ENCODE assay signal across 21 mouse cellular contexts in the genomic region with DNA sequence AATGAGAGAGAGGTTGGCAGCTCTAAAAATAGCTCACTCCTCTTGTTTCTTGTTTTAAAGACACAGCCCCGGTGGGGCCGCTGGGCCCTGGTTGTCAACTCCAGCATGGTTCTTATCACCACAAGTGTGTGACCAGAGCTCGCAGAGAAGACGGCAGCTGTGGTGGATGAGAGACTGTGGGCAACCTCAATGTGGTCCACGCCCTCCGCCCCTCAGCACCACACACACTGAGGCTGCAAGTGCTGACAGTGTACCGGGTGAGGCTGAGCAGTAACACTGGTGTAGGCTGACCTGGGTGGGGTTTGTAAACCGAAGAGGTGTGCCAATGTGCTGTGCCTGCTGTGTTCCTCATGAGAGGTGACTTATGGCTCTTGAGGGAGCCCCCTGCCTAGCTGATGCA.
DNase-seq lines count a peak whose midpoint lies in the region; ATAC-seq and TF ChIP-seq lines count a peak whose summit lies in the region.
"Had no signal": no experiment of that assay in that cellular context is flagged by ENCODE, and none has a peak within 500 bp of the region (broad histone marks: within the 10 kb centered on the region; RNA-seq: fewer than 3 reads in every experiment).

No protein-coding gene starts in this region.

- DNase-seq in embryonic facial prominence, embryonic 14.5 days (ENCODE audit: low spot score): peak; percentile 36
- DNase-seq in embryonic facial prominence, embryonic 10.5 days (ENCODE audit: low spot score): no peak
- DNase-seq in heart, postnatal 36 days: no peak
- no peak for DNase-seq in hindbrain, embryonic 10.5 days (ENCODE audit: low spot score)
- no peak for DNase-seq in stomach, postnatal 0 days (ENCODE audit: low spot score)
- DNase-seq: adrenal gland, postnatal 14 days; cerebellum, adult 2 months; embryo, embryonic 11 days; kidney, adult 2 months; layer of hippocampus, adult 9-11 months; lung, embryonic 14.5 days; right cerebral cortex, postnatal 14 days; thymus, postnatal 36 days had no signal

- WGBS in embryonic facial prominence, embryonic 14.5 days: 59% methylated on average over 8 of the region's 8 CpGs
- 79% methylated on average over 8 of the region's 8 CpGs for WGBS in embryonic facial prominence, embryonic 10.5 days
- WGBS in heart, embryonic 12.5 days: 20% methylated on average over 8 of the region's 8 CpGs
- 83% methylated on average over 8 of the region's 8 CpGs for WGBS in hindbrain, embryonic 10.5 days
- 82% methylated on average over 8 of the region's 8 CpGs for WGBS in hindbrain, embryonic 13.5 days
- 56% methylated on average over 8 of the region's 8 CpGs for WGBS in stomach, embryonic 15.5 days
- 52% methylated on average over 8 of the region's 8 CpGs for WGBS in stomach, postnatal 0 days

- ATAC-seq in embryonic facial prominence, embryonic 14.5 days (ENCODE audit: low read depth): no peak
- peak; percentile 44; the same call in 1 of the 2 replicates for ATAC-seq in heart, embryonic 12.5 days (ENCODE audit: insufficient number of reproducible peaks, low FRiP score)
- ATAC-seq in hindbrain, embryonic 13.5 days (ENCODE audit: low FRiP score): no peak
- no peak for ATAC-seq in stomach, embryonic 15.5 days (ENCODE audit: insufficient read depth, low FRiP score, low read depth)
- no peak for ATAC-seq in stomach, postnatal 0 days (ENCODE audit: low FRiP score, low TSS enrichment)
- ATAC-seq: midbrain, embryonic 15.5 days had no signal

- H3K4me2 ChIP-seq in embryonic facial prominence, embryonic 14.5 days (ENCODE audit: low read depth, low read length): no peak overlapping the region
- H3K4me2 ChIP-seq in heart, embryonic 12.5 days: peak overlapping the region; percentile 30; the same call in 1 of the 2 replicates
- H3K4me2 ChIP-seq in hindbrain, embryonic 13.5 days: no peak overlapping the region
- H3K4me2 ChIP-seq in stomach, embryonic 15.5 days: no peak overlapping the region
- H3K4me2 ChIP-seq in stomach, postnatal 0 days (replicated peaks; ENCODE audit: low read depth): no peak overlapping the region
- H3K4me2 ChIP-seq: hindbrain, embryonic 12.5 days; limb, embryonic 13.5 days; lung, embryonic 14.5 days; midbrain, embryonic 15.5 days had no signal

- no peak for TF ChIP-seq CTCF in stomach, postnatal 0 days (IDR thresholded peaks at IDR 0.05; ENCODE audit: low read depth)

- H3K9me3 ChIP-seq in embryonic facial prominence, embryonic 14.5 days (ENCODE audit: control insufficient read depth, low read length): no peaks in the 10 kb centered on the region
- no peaks in the 10 kb centered on the region for H3K9me3 ChIP-seq in embryonic facial prominence, embryonic 10.5 days
- no peaks in the 10 kb centered on the region for H3K9me3 ChIP-seq in heart, embryonic 12.5 days (replicated peaks)
- H3K9me3 ChIP-seq in hindbrain, embryonic 10.5 days: no peaks in the 10 kb centered on the region
- H3K9me3 ChIP-seq in hindbrain, embryonic 13.5 days: no peaks in the 10 kb centered on the region
- H3K9me3 ChIP-seq in stomach, embryonic 15.5 days: no peaks in the 10 kb centered on the region
- no peaks in the 10 kb centered on the region for H3K9me3 ChIP-seq in stomach, postnatal 0 days (ENCODE audit: control insufficient read depth, low read length)
- H3K9me3 ChIP-seq: hindbrain, embryonic 12.5 days; limb, embryonic 13.5 days; midbrain, embryonic 15.5 days had no signal

- H3K27ac ChIP-seq in embryonic facial prominence, embryonic 14.5 days (replicated peaks; ENCODE audit: low read depth, low read length): no peak overlapping the region
- no peak overlapping the region for H3K27ac ChIP-seq in embryonic facial prominence, embryonic 10.5 days (replicated peaks)
- peak overlapping the region; percentile 82 for H3K27ac ChIP-seq in heart, embryonic 12.5 days (ENCODE audit: poor library complexity, severe bottlenecking)
- H3K27ac ChIP-seq in hindbrain, embryonic 10.5 days: peak overlapping the region; percentile 37; the same call in 1 of the 2 replicates
- H3K27ac ChIP-seq in hindbrain, embryonic 13.5 days: no peak overlapping the region
- peak overlapping the region; percentile 23; the same call in 1 of the 2 replicates for H3K27ac ChIP-seq in stomach, embryonic 15.5 days
- no peak overlapping the region for H3K27ac ChIP-seq in stomach, postnatal 0 days (replicated peaks)
- H3K27ac ChIP-seq: hindbrain, embryonic 12.5 days; kidney, postnatal 0 days; limb, embryonic 13.5 days; liver, embryonic 14.5 days; midbrain, embryonic 15.5 days had no signal

- intact Hi-C loops in heart, postnatal 36 days (cut with DNase I): no loop called here

- no peak overlapping the region for H3K9ac ChIP-seq in embryonic facial prominence, embryonic 14.5 days (ENCODE audit: low read depth, low read length)
- no peak overlapping the region for H3K9ac ChIP-seq in heart, embryonic 12.5 days
- H3K9ac ChIP-seq in hindbrain, embryonic 13.5 days: no peak overlapping the region
- no peak overlapping the region for H3K9ac ChIP-seq in stomach, embryonic 15.5 days
- no peak overlapping the region for H3K9ac ChIP-seq in stomach, postnatal 0 days (ENCODE audit: low read length)
- H3K9ac ChIP-seq: hindbrain, embryonic 12.5 days; limb, embryonic 13.5 days; liver, embryonic 14.5 days; lung, embryonic 14.5 days; midbrain, embryonic 15.5 days had no signal

- H3K4me1 ChIP-seq in embryonic facial prominence, embryonic 14.5 days (ENCODE audit: control insufficient read depth, insufficient read depth, low read length): peaks cover 11% of the 10 kb centered on the region; the same call in 1 of the 2 replicates
- peaks cover 59% of the 10 kb centered on the region for H3K4me1 ChIP-seq in embryonic facial prominence, embryonic 10.5 days
- H3K4me1 ChIP-seq in heart, embryonic 12.5 days (replicated peaks): peaks cover 64% of the 10 kb centered on the region
- H3K4me1 ChIP-seq in hindbrain, embryonic 10.5 days (replicated peaks): peaks cover 66% of the 10 kb centered on the region
- peaks cover 58% of the 10 kb centered on the region for H3K4me1 ChIP-seq in hindbrain, embryonic 13.5 days (replicated peaks)
- peaks cover 23% of the 10 kb centered on the region for H3K4me1 ChIP-seq in stomach, embryonic 15.5 days
- H3K4me1 ChIP-seq in stomach, postnatal 0 days (replicated peaks; ENCODE audit: control insufficient read depth, insufficient read depth): peaks cover 2% of the 10 kb centered on the region; the same call in 1 of the 2 replicates

- no peak for TF ChIP-seq EP300 in stomach, postnatal 0 days (optimal IDR thresholded peaks at IDR 0.05)

- no peak overlapping the region for H3K4me3 ChIP-seq in embryonic facial prominence, embryonic 14.5 days (ENCODE audit: low read depth, low read length)
- no peak overlapping the region for H3K4me3 ChIP-seq in embryonic facial prominence, embryonic 10.5 days
- no peak overlapping the region for H3K4me3 ChIP-seq in heart, embryonic 12.5 days
- H3K4me3 ChIP-seq in hindbrain, embryonic 10.5 days: no peak overlapping the region
- H3K4me3 ChIP-seq in hindbrain, embryonic 13.5 days: no peak overlapping the region
- no peak overlapping the region for H3K4me3 ChIP-seq in stomach, embryonic 15.5 days (replicated peaks)
- no peak overlapping the region for H3K4me3 ChIP-seq in stomach, postnatal 0 days (ENCODE audit: low read depth, low read length)
- H3K4me3 ChIP-seq: hindbrain, embryonic 12.5 days; limb, embryonic 13.5 days; midbrain, embryonic 15.5 days had no signal

- no peaks in the 10 kb centered on the region for H3K36me3 ChIP-seq in embryonic facial prominence, embryonic 14.5 days (ENCODE audit: control insufficient read depth, insufficient read depth, low read length)
- no peaks in the 10 kb centered on the region for H3K36me3 ChIP-seq in embryonic facial prominence, embryonic 10.5 days (replicated peaks)
- H3K36me3 ChIP-seq in heart, embryonic 12.5 days: no peaks in the 10 kb centered on the region
- no peaks in the 10 kb centered on the region for H3K36me3 ChIP-seq in hindbrain, embryonic 10.5 days
- no peaks in the 10 kb centered on the region for H3K36me3 ChIP-seq in hindbrain, embryonic 13.5 days
- no peaks in the 10 kb centered on the region for H3K36me3 ChIP-seq in stomach, embryonic 15.5 days
- H3K36me3 ChIP-seq in stomach, postnatal 0 days (ENCODE audit: control insufficient read depth, insufficient read depth, low read length): no peaks in the 10 kb centered on the region
- H3K36me3 ChIP-seq: hindbrain, embryonic 12.5 days; limb, embryonic 13.5 days; midbrain, embryonic 15.5 days had no signal

- H3K27me3 ChIP-seq in embryonic facial prominence, embryonic 14.5 days (replicated peaks; ENCODE audit: control insufficient read depth, insufficient read depth, low read length): peaks cover 21% of the 10 kb centered on the region
- peaks cover 48% of the 10 kb centered on the region for H3K27me3 ChIP-seq in embryonic facial prominence, embryonic 10.5 days (replicated peaks; ENCODE audit: low read depth, poor library complexity, severe bottlenecking)
- H3K27me3 ChIP-seq in heart, embryonic 12.5 days (replicated peaks): peaks cover 8% of the 10 kb centered on the region; the same call in 1 of the 2 replicates
- H3K27me3 ChIP-seq in hindbrain, embryonic 10.5 days (ENCODE audit: insufficient read depth, poor library complexity, severe bottlenecking): peaks cover 21% of the 10 kb centered on the region
- H3K27me3 ChIP-seq in hindbrain, embryonic 13.5 days: 0 out of 2 replicates have a peak, but pooled peaks cover 1% of the 10 kb centered on the region
- H3K27me3 ChIP-seq in stomach, embryonic 15.5 days (replicated peaks): peaks cover 7% of the 10 kb centered on the region; the same call in 1 of the 2 replicates
- H3K27me3 ChIP-seq in stomach, postnatal 0 days (ENCODE audit: control insufficient read depth, insufficient read depth, low read length): no peaks in the 10 kb centered on the region

Comparison
In these comparisons a context has a peak if more than half of its experiments do, and no peak if none do; other contexts are left out.
1. H3K27ac ChIP-seq: peak in heart, embryonic 12.5 days (single experiment), hindbrain, embryonic 10.5 days (single experiment) and stomach, embryonic 15.5 days (single experiment); none in embryonic facial prominence, embryonic 14.5 days (single experiment), embryonic facial prominence, embryonic 10.5 days (single experiment), hindbrain, embryonic 13.5 days (single experiment) and stomach, postnatal 0 days (single experiment).